Mouse (Mus musculus): Measurements from ENCODE around the gene Pnpla6. TPM values are rescaled to one million over a fixed set of nuclear protein-coding genes. Genes with fewer than 3 reads are reported as not detected.

The Pnpla6 gene
- total and polyA plus RNA-seq, 3 experiments = 25.1 to 61.5 (median 34.3) TPM

DNA sequence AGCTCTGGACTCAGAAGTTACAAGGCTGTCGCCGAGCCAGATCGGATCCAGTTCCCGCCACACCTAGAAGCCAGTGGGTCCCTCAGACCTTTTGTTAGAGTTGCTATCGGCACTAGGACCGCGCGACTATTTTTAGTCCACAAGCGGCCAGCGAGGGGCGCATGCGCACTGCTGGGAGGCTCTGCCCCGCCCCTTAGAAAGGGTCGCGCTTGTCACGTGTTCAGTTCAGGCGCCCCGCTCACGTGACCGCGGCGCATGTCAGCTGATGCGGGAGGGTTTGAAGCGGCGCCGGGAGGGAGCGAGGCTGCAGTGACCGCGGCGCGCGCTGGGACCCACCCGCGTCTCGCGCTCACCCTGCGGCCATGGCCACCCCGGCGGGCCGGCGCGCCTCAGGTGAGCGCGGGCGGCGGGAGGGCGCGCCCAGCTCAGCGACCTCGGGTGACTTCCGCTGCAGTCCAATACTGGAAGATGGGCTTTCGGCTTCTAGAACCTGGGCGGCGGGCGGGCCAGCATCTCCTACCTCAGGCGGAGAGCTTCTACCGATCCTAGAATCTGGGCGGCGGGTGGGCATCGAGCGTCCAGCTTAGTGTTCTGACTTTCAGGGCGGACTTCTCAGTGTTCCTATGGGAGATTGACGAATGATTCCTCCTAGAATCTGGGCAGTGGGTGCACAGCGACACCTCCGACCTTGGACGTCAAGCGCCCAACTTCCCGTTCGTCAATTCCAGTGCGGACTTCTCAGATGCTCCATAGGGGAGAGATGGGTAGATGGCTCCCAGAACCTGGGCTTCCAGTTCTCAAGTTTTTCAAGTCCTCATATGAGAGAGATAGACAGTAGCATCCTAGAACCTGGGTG is 14.7 kb upstream of the Pnpla6 start, which contains the start of gene Mcoln1:
Gene Mcoln1 (plus strand): TSS at position 223 of the 856 bp plus-strand sequence.
- TF ChIP-seq GATA1 (IDR thresholded peaks at IDR 0.05; ENCODE audit: borderline replicate concordance, low read length) = no peak
- TF ChIP-seq POLR2AphosphoS5 (IDR thresholded peaks at IDR 0.05; ENCODE audit: insufficient replicate concordance, low read depth, low read length) = no peak
- TF ChIP-seq GATA2 (IDR thresholded peaks at IDR 0.05; ENCODE audit: borderline replicate concordance, low read depth, low read length) = no peak
- TF ChIP-seq TAL1 (conservative IDR thresholded peaks at IDR 0.05; ENCODE audit: low read depth, low read length) = no peak
- TF ChIP-seq CTCF (IDR thresholded peaks at IDR 0.05; ENCODE audit: low read depth, low read length) = no peak
- Histone ChIP-seq H3K4me3 (ENCODE audit: low read depth, low read length) (peak within 1 kb of the TSS; percentile 84), H3K9me3 (replicated peaks) (peaks cover 9% of the 10 kb centered on the region), H3K36me3 (replicated peaks) (peaks cover 39% of the 10 kb centered on the region), H3K4me1 (ENCODE audit: insufficient read depth, low read depth, low read length) (peaks cover 38% of the 10 kb centered on the region), H3K27me3 (ENCODE audit: insufficient read depth, low read length) (no peaks in the 10 kb centered on the region)
- ATAC-seq (ENCODE audit: extremely low read depth, insufficient number of reproducible peaks, low FRiP score, poor library complexity, severe bottlenecking) (peak; percentile 75), DNase-seq (ENCODE audit: low spot score) (peak; percentile 93)

DNA sequence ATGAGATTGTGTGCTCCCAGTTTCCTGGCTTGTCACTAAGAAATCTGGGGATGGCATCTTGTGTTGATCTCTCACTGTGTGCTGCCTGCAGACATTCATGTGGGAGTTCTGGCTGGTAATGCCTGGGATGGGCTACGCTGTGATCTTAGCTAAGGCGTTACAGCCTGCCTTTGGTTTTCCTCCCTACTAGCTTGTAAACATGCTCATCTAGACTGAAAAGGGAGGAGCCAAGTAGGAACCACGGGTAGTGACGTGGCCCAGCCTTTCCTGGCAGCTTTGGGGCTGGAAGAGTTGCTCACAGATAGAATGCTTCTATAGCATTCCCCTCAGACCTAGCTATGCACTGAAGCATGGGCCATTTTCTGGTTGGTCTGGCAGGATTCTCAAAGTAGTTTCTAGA is 13.0 kb upstream of the Pnpla6 start:
- DNase-seq (ENCODE audit: low spot score) (no peak), ATAC-seq (ENCODE audit: extremely low read depth, insufficient number of reproducible peaks, low FRiP score, poor library complexity, severe bottlenecking) (no peak)
- Histone ChIP-seq H3K4me1 (ENCODE audit: insufficient read depth, low read depth, low read length) (peaks cover 29% of the 10 kb centered on the region), H3K27me3 (ENCODE audit: insufficient read depth, low read length) (no peaks in the 10 kb centered on the region), H3K36me3 (replicated peaks) (peaks cover 40% of the 10 kb centered on the region), H3K4me3 (ENCODE audit: low read depth, low read length) (no peak overlapping the region), H3K9me3 (replicated peaks) (no peaks in the 10 kb centered on the region)
- TF ChIP-seq POLR2AphosphoS5 (IDR thresholded peaks at IDR 0.05; ENCODE audit: insufficient replicate concordance, low read depth, low read length) = no peak
- TF ChIP-seq GATA1 (IDR thresholded peaks at IDR 0.05; ENCODE audit: borderline replicate concordance, low read length) = no peak
- TF ChIP-seq CTCF (IDR thresholded peaks at IDR 0.05; ENCODE audit: low read depth, low read length) = no peak
- TF ChIP-seq GATA2 (IDR thresholded peaks at IDR 0.05; ENCODE audit: borderline replicate concordance, low read depth, low read length) = no peak
- TF ChIP-seq TAL1 (conservative IDR thresholded peaks at IDR 0.05; ENCODE audit: low read depth, low read length) = no peak

DNA sequence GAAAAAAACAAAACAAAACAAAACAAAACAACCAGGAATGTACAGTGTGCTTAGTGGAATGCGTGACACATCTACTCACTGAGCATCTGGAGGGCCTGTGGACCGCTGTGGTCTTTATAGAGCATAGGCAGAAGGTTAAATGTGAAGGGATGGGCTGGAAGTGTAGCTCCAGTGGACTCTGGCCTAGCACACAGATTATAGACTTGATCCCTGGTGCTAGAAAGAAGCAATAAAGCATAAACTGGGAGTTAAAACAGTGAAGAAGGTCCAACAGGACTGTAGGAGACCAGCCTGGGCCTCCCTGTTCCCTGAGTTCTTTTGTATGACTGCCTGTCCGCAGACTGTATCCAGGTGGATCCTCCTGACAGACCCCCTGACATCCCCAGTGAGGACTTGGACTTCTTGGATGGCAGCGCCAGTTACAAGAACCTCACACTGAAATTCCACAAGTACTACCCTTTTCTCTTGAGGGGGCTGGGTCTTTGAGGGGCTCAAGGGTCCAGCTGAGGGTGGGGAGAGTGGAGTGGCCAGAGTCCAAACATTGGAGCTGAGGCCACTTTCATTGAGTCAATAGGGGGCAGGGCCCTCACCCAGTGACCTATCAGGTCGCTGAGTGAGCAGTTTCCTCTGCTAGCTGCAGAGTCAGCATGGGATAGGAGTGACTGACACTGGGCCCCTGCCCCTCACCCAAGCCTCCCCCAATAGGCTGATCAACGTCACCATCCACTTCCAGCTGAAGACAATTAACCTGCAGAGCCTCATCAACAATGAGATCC is 7.0 kb upstream of the Pnpla6 start:
- Histone ChIP-seq H3K4me3 (ENCODE audit: low read depth, low read length) (no peak overlapping the region), H3K27me3 (ENCODE audit: insufficient read depth, low read length) (no peaks in the 10 kb centered on the region), H3K9me3 (replicated peaks) (no peaks in the 10 kb centered on the region), H3K36me3 (replicated peaks) (peaks cover 90% of the 10 kb centered on the region), H3K4me1 (ENCODE audit: insufficient read depth, low read depth, low read length) (no peaks in the 10 kb centered on the region)
- DNase-seq (ENCODE audit: low spot score) = no peak
- ATAC-seq (ENCODE audit: extremely low read depth, insufficient number of reproducible peaks, low FRiP score, poor library complexity, severe bottlenecking) = no peak
- TF ChIP-seq CTCF (IDR thresholded peaks at IDR 0.05; ENCODE audit: low read depth, low read length) (no peak), POLR2AphosphoS5 (IDR thresholded peaks at IDR 0.05; ENCODE audit: insufficient replicate concordance, low read depth, low read length) (no peak), GATA1 (IDR thresholded peaks at IDR 0.05; ENCODE audit: borderline replicate concordance, low read length) (no peak), GATA2 (IDR thresholded peaks at IDR 0.05; ENCODE audit: borderline replicate concordance, low read depth, low read length) (no peak), TAL1 (conservative IDR thresholded peaks at IDR 0.05; ENCODE audit: low read depth, low read length) (no peak)

DNA sequence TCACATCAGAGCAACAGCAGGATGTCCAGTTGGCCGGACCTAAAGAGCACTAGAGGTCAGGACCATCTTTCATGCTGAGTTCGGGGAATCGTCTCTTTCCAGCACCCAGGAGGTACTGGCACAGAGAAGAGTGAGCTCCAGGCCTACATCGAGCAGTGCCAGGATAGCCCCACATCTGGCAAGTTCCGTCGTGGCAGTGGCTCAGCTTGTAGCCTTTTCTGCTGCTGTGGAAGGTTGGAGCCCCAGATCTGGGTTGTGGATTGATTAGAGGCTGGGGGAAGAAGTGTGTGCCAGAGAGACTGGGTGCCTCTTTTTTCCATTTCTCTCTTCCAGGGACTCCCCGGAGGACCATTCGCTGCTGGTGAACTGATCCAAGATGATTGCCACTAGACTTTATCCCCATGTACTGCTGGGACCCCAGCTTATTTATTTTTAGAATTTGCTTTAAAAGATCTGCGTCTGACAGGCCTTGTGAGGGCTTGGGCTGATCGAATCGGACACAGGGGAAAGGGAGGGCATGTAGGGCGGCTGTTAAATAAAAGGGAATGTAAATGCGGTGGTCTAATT is 420 bp upstream of the Pnpla6 start:
- H3K4me3 ChIP-seq (ENCODE audit: low read depth, low read length) = peak overlapping the region; percentile 94
- H3K27me3 ChIP-seq (ENCODE audit: insufficient read depth, low read length) = no peaks in the 10 kb centered on the region
- peaks cover 31% of the 10 kb centered on the region for H3K4me1 ChIP-seq (ENCODE audit: insufficient read depth, low read depth, low read length)
- ATAC-seq (ENCODE audit: extremely low read depth, insufficient number of reproducible peaks, low FRiP score, poor library complexity, severe bottlenecking) = no peak
- DNase-seq (ENCODE audit: low spot score) = no peak
- TF ChIP-seq GATA1 (IDR thresholded peaks at IDR 0.05; ENCODE audit: borderline replicate concordance, low read length) (no peak), POLR2AphosphoS5 (IDR thresholded peaks at IDR 0.05; ENCODE audit: insufficient replicate concordance, low read depth, low read length) (no peak), GATA2 (IDR thresholded peaks at IDR 0.05; ENCODE audit: borderline replicate concordance, low read depth, low read length) (no peak), TAL1 (conservative IDR thresholded peaks at IDR 0.05; ENCODE audit: low read depth, low read length) (no peak), CTCF (IDR thresholded peaks at IDR 0.05; ENCODE audit: low read depth, low read length) (no peak)
- peaks cover 63% of the 10 kb centered on the region for H3K36me3 ChIP-seq (replicated peaks)
- H3K9me3 ChIP-seq (replicated peaks) = no peaks in the 10 kb centered on the region

DNA sequence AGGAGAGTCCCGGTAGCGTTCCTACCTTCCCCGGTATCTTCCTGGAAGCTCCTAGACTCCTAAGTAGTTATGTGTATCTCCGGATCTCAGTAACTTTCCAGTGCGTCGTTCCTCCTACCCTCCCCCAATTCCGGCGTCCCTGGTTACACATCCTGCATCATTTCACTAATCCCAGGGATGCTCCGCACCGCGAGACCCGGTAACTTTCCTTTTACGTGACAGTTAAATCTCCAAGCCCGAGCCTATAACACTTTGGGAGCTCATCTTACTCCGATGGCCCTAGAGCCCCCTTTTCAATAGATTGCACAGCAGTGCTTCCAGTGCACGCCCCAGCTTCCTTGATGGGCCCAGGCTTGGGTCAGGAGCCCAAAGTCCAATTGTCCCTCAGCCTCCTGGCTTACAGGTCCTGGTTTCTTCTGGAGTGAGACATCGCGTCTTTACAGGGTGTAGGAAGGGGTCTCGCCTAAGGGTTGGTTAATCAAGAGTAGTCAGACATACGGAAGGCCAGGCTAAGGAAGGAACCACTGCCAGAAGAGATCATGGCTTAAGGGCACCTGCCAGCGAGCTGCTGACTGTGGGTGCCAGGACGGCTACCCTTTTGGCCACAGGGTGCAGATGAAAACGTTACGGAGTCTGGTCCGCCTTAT is 710 bp downstream of the Pnpla6 start:
- ATAC-seq (ENCODE audit: extremely low read depth, insufficient number of reproducible peaks, low FRiP score, poor library complexity, severe bottlenecking) (peak; percentile 6), DNase-seq (ENCODE audit: low spot score) (peak; percentile 63)
- H3K27me3 ChIP-seq (ENCODE audit: insufficient read depth, low read length) = no peaks in the 10 kb centered on the region
- H3K9me3 ChIP-seq (replicated peaks) = no peaks in the 10 kb centered on the region
- peaks cover 56% of the 10 kb centered on the region for H3K36me3 ChIP-seq (replicated peaks)
- peak overlapping the region; percentile 94 for H3K4me3 ChIP-seq (ENCODE audit: low read depth, low read length)
- TF ChIP-seq CTCF (IDR thresholded peaks at IDR 0.05; ENCODE audit: low read depth, low read length) (no peak), TAL1 (conservative IDR thresholded peaks at IDR 0.05; ENCODE audit: low read depth, low read length) (no peak), GATA1 (IDR thresholded peaks at IDR 0.05; ENCODE audit: borderline replicate concordance, low read length) (no peak), POLR2AphosphoS5 (IDR thresholded peaks at IDR 0.05; ENCODE audit: insufficient replicate concordance, low read depth, low read length) (no peak), GATA2 (IDR thresholded peaks at IDR 0.05; ENCODE audit: borderline replicate concordance, low read depth, low read length) (no peak)
- H3K4me1 ChIP-seq (ENCODE audit: insufficient read depth, low read depth, low read length) = peaks cover 34% of the 10 kb centered on the region
